ENCODE assay signal across 25 mouse cellular contexts in the genomic region with DNA sequence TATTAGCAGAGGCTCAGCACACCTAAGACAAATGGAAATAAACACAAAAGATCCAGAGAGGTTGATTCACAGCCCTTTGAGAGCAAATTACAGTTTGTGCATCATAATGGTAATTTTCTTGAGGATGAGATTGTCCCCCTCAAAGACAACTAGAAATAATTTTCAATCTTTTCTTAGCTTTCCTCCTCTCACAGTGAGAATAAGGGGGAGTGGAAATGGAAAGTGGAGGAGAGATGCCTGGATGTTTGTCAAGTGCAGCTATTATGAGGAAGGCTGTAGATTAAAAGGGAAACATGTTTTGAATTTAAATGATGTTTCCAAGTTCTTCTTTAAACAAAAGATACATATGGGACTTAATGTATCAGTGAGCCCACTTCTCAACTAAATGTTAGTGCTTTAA.
DNase-seq lines count a peak whose midpoint lies in the region; ATAC-seq lines count a peak whose summit lies in the region.
"Had no signal": no experiment of that assay in that cellular context is flagged by ENCODE, and none has a peak within 500 bp of the region (broad histone marks: within the 10 kb centered on the region; RNA-seq: fewer than 3 reads in every experiment).

No protein-coding gene starts in this region.

- no peak overlapping the region for H3K4me3 ChIP-seq in forebrain, embryonic 13.5 days
- H3K4me3 ChIP-seq in forebrain, embryonic 12.5 days (replicated peaks): no peak overlapping the region
- H3K4me3 ChIP-seq: embryonic facial prominence, embryonic 10.5 days; embryonic facial prominence, embryonic 13.5 days; erythroblast, embryonic 14.5 days; gastrocnemius, adult 2 months; hindbrain, embryonic 12.5 days; hindbrain, embryonic 15.5 days had no signal

- DNase-seq in frontal cortex, postnatal 25 days (ENCODE audit: low spot score in 2 of 2): no peak
- peak; percentile 2 for DNase-seq in retina, embryonic 14.5 days (ENCODE audit: low spot score)
- DNase-seq in retina, postnatal 1 day: no peak
- DNase-seq in telencephalon, adult 2 months (ENCODE audit: low read depth, low spot score): peak; percentile 19
- DNase-seq in thymus, postnatal 14 days: no peak
- DNase-seq: adrenal gland, adult 8-10 months; adrenal gland, postnatal 25 days; cerebellum, adult 11-12 months; cerebellum, adult 8-10 months; cerebellum, postnatal 10 days; cerebellum, postnatal 36 days; embryo, embryonic 11 days; gastrocnemius, adult 2 months; gastrocnemius, postnatal 14 days; heart, adult 11 months had no signal

- H3K4me2 ChIP-seq in forebrain, embryonic 13.5 days: no peak overlapping the region
- no peak overlapping the region for H3K4me2 ChIP-seq in forebrain, embryonic 12.5 days
- H3K4me2 ChIP-seq: embryonic facial prominence, embryonic 13.5 days; heart, embryonic 11.5 days; hindbrain, embryonic 12.5 days; hindbrain, embryonic 15.5 days had no signal

- no peaks in the 10 kb centered on the region for H3K36me3 ChIP-seq in forebrain, embryonic 13.5 days (ENCODE audit: poor library complexity, severe bottlenecking)
- no peaks in the 10 kb centered on the region for H3K36me3 ChIP-seq in forebrain, embryonic 12.5 days (replicated peaks)
- H3K36me3 ChIP-seq: embryonic facial prominence, embryonic 10.5 days; embryonic facial prominence, embryonic 13.5 days; hindbrain, embryonic 12.5 days; hindbrain, embryonic 15.5 days had no signal

- no peaks in the 10 kb centered on the region for H3K27me3 ChIP-seq in forebrain, embryonic 13.5 days
- H3K27me3 ChIP-seq in forebrain, embryonic 12.5 days: no peaks in the 10 kb centered on the region
- H3K27me3 ChIP-seq: embryonic facial prominence, embryonic 13.5 days; hindbrain, embryonic 12.5 days; hindbrain, embryonic 15.5 days had no signal

- no peak overlapping the region for H3K27ac ChIP-seq in forebrain, embryonic 13.5 days
- no peak overlapping the region for H3K27ac ChIP-seq in forebrain, embryonic 12.5 days
- H3K27ac ChIP-seq: embryonic facial prominence, embryonic 10.5 days; embryonic facial prominence, embryonic 13.5 days; gastrocnemius, adult 2 months; hindbrain, embryonic 12.5 days; hindbrain, embryonic 15.5 days had no signal

- H3K4me1 ChIP-seq in forebrain, embryonic 13.5 days: no peaks in the 10 kb centered on the region
- H3K4me1 ChIP-seq in forebrain, embryonic 12.5 days: no peaks in the 10 kb centered on the region
- H3K4me1 ChIP-seq: embryonic facial prominence, embryonic 10.5 days; embryonic facial prominence, embryonic 13.5 days; hindbrain, embryonic 12.5 days; hindbrain, embryonic 15.5 days had no signal

- H3K9ac ChIP-seq in forebrain, embryonic 13.5 days: no peak overlapping the region
- H3K9ac ChIP-seq in forebrain, embryonic 12.5 days: no peak overlapping the region
- H3K9ac ChIP-seq: embryonic facial prominence, embryonic 13.5 days; hindbrain, embryonic 12.5 days; hindbrain, embryonic 15.5 days had no signal

- 0 out of 2 replicates have a peak, but pooled peaks have one; percentile 19 for ATAC-seq in forebrain, embryonic 13.5 days
- no peak for ATAC-seq in forebrain, embryonic 12.5 days (ENCODE audit: low FRiP score)
- ATAC-seq in frontal cortex, adult (ENCODE audit: low TSS enrichment): peak; percentile 57
- ATAC-seq: activated CD4-positive, CD25-positive, alpha-beta regulatory T cell, adult 4 months had no signal

- no peaks in the 10 kb centered on the region for H3K9me3 ChIP-seq in forebrain, embryonic 13.5 days (replicated peaks)
- H3K9me3 ChIP-seq in forebrain, embryonic 12.5 days: no peaks in the 10 kb centered on the region
- H3K9me3 ChIP-seq: embryonic facial prominence, embryonic 10.5 days; embryonic facial prominence, embryonic 13.5 days; hindbrain, embryonic 12.5 days; hindbrain, embryonic 15.5 days had no signal

Comparison
In these comparisons a context has a peak if more than half of its experiments do, and no peak if none do; other contexts are left out.
1. DNase-seq: peak in retina, embryonic 14.5 days (single experiment) and telencephalon, adult 2 months (single experiment); none in frontal cortex, postnatal 25 days (0 of 2), retina, postnatal 1 day (single experiment) and thymus, postnatal 14 days (single experiment).